Mouse (Mus musculus) lung, postnatal 14 days (tissue): ENCODE results near the gene Hist4h4.
A peak's percentile ranks its signal among the peaks of the same experiment; 100 is the strongest.

ENCODE experiments used
- DNase-seq: peaks from one replicate; pipeline ENCODE4 v3.0.0; 2021

Gene Hist4h4

DNA sequence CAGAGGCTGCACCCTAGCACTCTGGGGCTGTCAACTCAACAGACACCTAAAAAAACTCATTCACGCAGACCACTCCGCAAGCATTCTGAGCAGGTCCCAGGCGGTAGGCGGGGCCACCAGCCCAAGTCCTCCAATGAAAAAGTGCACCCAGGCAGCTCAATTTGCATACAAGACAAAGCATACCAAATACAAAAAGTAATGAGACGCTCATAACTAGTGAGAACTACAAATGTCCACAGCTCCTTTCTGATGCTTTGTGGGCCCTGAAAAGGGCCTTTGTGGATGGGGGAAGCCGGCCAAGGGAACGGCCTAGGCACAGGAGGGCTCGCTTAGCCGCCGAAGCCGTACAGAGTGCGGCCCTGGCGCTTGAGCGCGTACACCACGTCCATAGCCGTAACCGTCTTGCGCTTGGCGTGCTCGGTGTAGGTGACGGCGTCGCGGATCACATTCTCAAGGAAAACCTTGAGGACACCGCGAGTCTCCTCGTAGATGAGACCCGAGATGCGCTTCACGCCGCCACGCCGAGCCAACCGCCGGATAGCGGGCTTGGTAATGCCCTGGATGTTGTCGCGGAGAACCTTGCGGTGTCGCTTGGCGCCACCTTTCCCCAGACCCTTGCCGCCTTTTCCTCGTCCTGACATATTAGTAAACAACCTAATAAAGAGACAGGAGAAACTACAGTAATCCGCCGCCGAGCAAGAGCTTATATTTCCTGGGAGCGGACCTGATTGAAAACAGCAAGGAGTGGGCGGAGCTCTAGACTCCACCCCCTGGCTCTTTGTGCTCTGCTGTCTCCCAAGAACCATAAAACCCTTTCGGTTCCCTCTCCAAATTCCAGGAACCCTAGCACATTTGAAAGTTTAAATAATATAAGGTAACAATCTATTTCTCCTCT lies at the start of gene Hist4h4:
TSS of gene Hist4h4 (minus strand) at position 677 of the 895 bp plus-strand sequence.
- DNase-seq: peak; percentile 98

DNA sequence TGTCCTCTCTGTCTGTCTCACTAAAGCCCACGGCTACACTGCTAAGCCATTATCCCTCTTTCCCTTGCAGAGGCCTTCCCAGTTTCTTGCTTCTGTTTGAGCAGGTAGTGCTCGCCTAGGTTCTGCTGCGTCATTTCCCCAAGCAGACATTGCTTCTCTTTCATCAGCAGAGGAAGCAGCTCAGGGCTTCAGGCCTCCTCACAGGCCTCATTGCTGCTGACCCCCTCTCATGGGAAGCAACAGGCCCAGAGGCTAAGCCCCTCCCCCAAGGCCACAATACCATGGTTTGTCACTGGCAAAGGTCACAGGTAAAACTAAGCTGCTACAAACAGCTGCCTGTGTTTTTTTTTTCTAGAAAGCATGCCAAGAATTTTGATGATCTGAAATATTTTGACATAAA lies 48.5 kb upstream of the Hist4h4 start:
- no peak for DNase-seq

DNA sequence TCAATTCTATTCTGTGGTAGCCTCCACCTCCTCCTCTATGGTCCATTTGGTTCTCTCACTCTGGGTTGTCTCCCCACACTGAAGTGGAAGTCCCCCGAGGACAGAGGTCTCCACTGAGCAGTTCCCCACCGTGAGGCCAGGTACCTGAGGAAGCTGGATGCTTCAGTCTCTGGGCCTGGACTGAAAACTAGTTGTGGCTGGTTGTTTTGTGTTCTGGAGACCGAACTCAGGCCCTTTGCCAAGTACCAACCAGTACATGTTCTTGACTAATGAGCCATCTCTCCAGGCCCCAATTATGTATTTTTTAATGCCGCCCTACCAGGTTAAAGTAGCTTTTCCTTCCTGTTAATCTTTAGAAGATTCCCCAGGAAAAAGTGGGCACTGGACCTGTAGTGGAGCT lies 48.1 kb upstream of the Hist4h4 start:
- no peak for DNase-seq

DNA sequence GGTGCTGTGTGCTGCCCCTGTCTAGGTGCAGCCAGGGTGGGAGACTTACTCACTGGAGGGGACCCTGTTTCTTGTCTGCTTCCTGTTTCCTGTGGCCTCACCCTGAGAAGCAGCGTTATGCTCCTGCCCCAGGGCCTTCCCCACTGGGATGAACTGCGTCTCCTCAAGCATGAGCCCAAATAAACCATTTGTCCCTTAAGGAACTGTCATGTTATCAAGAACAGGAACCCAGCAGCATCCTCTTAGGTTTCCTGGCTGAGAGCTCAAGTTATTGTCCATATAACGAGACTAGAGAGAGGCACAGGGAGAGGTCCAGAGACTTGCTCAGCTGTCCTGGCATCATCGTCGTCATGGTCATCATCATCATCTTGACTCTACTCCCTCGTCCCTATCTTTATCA lies 46.1 kb upstream of the Hist4h4 start:
- no peak for DNase-seq

DNA sequence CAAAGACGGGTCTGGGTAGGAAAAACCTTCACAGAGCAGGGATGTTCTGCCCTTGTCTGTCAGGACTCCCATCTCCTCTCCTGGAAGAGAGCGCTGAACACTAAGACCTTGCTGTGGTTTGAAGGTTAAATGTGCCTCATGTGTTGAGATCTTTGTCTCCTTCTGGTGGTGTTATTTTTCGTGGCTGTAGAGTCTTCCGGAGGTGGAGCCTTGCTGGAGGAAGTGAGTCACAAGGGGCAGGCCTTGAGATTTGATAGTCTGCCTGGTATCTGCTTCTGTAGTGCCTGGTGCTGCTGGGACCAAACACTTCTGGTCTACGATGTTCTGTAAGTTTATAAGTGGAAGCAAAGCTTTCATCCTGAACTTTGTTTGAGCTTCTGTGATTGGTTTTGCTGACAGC lies 44.8 kb upstream of the Hist4h4 start:
- no peak for DNase-seq

DNA sequence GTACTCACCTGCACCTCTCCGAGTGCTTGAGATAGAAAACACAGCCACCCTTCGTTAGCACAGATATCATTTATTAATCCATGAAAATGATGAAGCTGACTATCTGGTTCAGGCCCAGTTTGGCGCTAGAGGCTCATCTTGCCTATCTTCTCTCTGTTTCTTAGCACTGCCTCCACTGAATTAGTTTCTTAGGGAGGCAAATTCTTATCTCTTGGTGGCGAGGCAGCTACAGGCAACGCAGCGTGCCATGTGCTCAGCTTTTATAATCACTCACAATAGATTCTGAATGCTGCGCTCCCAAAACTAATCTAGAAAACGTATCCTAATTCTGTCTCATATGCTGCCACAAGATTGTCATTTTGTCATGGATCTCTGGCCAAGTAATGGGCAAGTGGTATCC lies 44.2 kb upstream of the Hist4h4 start:
- DNase-seq: no peak

DNA sequence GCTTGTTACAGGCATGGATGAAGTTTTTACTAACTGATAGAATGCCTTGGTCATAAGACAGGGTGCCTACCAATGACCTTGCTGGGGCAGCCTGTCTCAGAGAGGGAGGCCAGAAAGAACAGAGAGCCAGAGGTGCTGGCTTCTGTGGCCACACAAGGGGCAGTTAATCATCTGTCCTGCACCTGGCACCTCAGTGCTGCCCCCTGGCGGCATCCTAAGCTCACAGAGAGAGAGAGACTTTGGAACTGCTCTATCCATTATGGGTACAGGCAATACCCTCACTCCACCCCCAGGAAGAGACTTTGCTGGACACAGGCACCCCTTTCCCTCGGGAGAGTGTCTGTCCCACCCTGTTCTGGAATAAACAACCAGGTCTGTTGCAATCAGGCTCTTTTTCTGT lies 43.6 kb upstream of the Hist4h4 start:
- DNase-seq: peak; percentile 67

DNA sequence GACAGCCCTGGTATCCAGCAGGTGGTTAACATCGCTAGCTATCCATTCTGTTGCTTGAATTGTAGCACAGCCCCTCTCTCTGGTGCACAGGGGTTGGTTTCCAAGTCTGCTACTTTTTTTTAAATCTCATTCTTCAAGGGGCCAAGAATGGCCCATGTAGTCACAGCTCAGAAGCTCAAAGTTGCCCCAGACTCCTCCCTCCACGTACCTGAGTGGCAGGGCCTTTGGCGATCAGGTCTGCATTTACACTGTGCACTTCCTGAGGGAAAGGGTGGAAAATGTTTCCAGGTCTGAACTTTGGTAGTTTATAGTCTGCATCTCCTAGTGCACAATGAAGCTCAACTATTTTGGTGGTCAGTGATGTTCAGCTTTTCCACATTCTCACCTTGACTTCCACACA lies 43.1 kb upstream of the Hist4h4 start:
- no peak for DNase-seq

DNA sequence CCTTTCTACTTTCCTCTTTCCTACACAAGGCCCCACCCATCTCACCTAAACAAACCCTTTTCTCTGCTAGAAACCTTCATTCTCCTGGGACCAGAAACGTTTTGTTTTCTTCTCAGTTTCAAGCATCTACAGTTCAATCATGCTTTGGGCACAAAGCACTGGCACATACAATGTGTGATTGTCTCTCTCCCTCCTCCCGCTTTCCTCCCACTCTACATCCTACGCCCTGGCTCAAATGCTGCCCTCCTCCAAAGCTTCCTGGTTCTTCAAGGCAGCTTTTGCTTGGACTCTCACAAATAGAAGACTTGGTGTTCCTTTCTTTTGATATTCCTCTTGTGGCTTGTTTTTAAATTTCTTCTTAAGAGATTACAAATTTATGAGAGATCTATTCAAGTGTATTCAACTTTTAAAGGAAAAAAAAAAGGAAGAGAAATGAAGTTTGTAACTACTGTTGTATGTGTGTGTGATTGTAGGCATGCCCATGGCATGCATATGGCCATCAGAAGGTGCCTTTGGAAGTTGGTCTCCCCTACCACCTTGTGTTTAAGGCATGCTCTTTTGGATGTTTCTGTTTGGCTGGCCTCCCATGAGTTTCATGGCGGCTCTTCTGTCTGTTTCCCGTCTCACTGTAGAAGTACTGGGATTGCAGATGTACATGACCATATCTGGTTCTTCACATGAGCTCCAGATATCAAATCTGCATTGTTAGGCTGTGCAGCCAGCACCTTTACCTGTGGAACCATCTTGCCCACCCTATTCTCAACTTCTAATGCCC lies 41.7 kb upstream of the Hist4h4 start:
- no peak for DNase-seq

DNA sequence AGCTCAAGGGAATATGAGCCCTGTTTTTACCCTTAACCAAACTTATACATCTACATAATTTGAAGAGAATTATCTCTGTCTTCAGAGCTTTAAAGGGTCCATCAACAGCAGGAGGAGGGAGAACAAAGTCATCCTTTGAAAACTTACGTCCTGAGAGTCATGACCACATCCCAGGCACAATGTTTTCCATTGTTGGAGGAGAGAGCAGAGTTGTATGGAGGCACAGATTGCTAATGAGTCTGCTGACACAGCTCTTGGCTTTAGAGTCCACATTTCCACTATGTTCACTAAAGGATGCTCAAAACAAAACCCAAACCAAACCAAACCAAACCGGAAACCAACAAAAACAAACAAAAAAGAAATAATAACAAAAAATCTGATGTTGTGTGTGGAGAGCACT lies 40.7 kb upstream of the Hist4h4 start:
- no peak for DNase-seq

DNA sequence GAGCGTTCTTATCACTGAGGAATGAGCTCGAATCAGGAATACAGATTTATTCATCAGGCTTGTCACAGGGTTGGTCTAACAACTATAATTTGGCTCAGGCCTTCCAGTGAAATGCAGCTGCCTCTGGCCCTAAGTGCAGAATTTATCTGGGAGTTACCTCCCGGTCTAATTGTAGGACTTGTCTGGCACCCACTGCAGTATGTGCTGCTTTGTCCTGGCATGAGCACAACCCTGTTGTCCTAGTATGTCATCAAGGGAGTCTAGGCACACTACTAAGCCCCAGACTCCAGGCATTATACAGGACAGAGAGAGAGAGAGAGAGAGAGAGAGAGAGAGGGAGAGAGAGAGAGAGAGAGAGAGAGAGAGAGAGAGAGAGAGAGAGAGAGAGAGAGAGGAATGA lies 33.1 kb upstream of the Hist4h4 start:
- DNase-seq: no peak

DNA sequence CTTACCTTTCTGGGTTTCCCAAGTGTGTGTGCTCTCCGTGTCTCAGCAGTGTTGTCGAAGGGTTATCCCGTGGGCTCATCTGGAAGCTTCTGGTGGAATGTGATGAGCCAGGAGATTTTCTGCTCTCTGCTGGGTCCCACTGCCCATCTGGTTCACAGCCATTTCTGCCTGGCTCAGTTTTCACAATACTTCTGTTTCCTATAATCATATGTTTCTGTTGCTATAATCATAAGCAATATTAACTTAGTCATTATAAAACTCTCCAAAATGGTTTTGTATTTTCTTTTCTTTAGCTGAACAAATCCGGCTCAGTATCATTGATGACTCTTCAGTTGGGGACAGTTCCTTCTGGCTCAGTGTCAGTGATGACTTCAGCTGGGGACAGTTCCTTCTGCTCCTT lies 31.1 kb upstream of the Hist4h4 start, which contains the start of gene Smco3:
TSS of gene Smco3 (minus strand) at position 101 of the 400 bp plus-strand sequence.
- no peak for DNase-seq

DNA sequence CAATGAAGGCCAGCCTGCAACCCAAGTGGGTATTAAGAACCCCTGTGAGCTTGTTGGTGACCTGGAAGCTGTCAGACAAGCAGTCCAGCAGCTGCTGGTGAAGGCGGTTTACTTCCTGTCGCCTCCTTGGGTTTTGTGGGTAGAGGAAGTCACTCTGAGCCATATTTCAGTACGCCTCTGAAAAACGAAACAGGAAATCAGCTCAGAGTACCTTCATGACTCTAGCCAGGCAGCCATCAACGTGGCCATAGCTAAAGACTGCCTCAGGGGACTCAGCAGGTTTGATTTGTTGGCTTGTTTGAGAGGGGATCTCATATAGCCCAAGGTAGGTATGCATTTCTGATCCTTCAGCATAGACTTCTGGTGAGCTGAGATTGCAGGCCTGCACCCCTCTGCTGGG lies 27.5 kb upstream of the Hist4h4 start:
- DNase-seq: no peak

DNA sequence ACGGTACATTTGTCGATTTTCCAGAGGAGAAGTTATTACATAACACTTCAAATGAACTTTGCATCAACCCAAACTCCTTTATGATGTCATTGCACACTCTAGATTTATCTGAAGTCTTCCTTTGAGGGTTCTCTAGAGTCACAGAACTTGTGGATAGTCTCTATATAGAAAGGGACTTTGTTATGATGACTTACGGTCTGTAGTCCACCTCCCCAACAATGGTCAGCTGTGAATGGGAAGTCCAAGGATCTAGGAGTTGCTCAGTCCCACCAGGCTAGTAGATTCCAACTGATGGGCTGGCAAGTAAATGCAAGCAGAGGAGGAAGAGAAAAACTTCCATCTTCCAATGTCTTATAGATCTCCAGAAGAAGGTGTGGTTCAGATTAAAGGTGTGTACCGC lies 24.5 kb upstream of the Hist4h4 start:
- DNase-seq: no peak

DNA sequence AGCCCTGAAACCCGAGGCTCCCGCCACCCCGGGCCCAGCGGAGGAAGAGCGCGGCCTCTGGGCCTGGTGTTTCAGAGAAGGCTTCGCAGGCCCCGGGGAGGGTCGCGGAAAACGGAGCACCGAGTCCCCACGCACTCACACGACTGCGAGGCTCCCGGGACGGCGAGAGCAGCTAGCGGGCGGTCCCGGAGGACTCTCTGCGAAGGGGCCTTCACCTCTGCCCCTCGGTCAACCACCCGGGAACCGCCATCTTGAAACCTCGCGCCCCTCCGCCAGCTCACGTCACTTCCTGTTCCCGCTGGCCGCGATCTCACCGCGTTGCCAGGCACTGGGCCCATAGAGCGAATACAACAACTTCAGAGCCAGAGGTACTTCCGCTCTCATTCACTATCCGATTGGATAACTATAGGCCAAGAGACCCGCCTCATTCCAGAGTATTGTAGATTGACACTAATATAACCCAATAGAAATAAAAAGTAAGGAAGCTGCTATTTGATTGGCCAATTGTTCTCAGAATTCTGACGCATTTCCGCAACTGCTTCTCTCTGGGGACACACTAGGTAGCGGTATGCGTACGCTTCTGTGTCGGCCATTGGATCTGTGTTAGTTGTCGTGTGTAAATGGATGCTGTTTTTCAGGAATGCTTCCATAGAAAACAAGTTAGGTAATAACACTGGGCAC lies 23.8 kb upstream of the Hist4h4 start, which contains the start of gene Wbp11:
TSS of gene Wbp11 (minus strand) at position 353 of the 681 bp plus-strand sequence.
- peak; percentile 96 for DNase-seq

DNA sequence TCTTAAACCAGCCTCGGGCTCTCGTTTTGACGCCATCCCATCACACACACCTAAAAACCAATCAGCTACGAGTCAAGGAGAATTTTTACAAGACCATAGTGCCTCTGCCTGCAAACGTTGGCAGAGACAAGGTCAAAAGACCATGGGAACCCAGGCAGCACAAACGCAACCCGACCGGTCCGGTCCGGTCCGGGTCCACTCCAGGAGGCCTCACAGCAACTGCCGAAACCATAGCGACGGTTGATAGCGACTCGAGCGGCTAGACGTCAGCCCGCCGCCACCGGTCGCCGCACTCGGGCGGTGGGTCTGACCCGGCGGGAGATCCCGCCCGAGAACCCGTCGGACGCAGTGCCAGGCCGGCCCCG lies 23.3 kb upstream of the Hist4h4 start, which contains the start of gene BC049715:
TSS of gene BC049715 (plus strand) at position 111 of the 365 bp plus-strand sequence.
- peak; percentile 19 for DNase-seq

DNA sequence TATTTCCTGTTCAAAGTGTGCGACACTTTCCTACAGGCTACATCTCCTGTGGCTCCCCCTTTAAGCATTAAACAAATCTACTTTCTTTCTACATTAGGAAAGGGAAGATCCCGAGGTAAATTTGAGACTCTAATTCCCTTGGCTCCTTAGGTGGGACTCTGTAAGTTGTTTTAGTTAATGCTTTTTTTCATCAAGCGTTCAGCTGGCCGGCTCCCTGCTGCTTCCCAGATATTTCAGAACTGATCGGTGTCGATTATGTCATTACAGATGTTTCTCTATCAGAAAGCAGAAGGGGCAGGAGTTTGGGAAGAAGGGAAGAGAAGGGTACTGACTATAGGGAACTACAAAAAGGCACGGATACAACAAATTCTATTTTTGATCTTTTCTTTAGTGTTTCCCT lies 22.9 kb upstream of the Hist4h4 start:
- DNase-seq: no peak

DNA sequence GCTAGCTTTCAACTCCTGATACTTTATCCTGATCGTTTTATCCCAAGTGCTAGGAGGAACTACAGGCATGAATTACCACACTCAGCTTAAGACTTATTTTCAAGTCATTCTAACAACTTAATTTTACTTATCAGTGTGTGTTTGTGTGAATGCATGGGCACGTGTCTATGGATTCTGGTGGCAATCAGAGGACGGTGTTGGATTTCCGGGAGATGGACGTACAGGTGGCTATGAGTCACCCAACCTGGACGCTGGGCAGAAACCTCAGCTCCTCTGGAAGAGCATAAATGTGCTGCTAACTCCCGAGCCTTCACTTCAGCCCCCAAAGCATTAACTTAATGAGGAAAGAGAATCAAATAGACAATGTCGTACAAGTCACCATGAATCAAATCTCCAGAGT lies 20.8 kb upstream of the Hist4h4 start:
- DNase-seq: no peak

DNA sequence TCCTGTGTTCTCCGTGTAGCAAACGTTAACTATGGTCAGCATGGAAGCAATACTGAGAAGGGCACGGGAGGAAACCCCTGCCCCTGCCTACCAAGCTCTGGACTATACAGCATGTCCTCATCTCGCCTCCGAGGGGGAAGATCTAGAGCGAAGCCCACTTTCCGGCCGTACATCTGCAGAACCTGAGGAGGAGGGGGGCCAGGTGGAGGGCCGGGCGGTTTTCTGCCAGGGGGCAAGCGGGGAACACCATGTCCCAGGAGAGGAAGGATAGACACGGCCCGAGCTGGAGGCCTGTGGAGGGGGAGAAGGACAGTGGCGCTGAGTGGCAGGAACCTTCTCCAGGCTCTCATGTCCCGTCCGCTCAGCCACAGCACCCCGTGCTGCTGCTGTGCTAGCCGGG lies 16.9 kb upstream of the Hist4h4 start:
- DNase-seq: no peak

DNA sequence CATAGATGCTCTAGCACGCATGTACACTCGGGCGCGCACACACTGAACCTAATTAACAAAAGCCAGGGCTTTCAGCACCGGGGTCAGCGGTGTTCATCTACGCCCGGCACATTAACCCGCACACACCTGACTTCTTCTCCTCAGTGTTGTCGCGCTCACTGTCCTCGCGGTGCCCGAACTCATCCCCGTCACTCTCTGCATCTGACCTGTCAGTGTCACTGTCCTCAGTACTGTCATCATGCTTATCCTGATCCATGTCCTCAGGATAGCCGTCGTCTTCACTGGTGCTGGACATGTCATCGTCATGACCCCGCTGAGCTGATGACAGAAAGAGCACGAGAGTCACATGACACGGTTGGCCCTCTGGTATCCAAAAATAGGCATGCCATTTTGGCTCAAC lies 16.2 kb upstream of the Hist4h4 start:
- DNase-seq: no peak

DNA sequence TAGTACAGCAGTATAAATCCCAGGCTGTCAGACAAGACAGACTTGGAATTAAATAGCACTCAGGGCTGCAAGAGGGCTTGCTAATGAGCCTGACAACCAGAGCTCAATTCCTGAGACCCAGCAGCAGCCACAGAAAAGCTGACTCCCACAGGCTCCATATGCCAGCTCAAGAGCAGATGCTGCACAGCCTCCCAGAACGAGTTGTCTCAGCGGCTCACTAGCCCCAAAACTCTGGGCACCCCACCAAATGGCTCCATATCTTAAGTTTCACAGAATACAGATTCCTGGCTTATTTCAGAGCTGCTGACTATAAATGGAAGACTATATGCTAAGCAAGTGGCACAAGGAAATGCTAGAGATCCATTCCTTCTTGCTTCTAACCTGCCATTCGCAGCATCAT lies 13.3 kb upstream of the Hist4h4 start:
- DNase-seq: no peak

DNA sequence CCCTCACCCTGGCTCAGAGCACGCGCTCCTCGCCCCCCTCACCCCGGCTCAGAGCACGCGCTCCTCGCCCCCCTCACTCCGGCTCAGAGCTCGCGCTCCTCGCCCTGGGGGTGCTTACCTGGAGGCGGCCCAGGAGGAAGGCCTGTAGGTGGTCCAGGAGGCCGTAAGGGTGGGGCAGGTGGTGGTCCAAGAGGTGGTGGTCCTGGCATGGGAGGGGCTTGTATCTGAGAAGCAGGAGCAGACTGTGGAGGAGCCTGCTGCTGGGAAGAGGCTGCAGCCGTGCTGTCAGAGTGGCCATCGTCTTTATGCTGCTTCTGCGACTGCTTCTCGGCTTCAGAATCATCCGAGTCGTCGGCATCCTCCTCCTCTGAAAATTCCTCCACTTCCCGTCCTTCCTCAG lies 12.6 kb upstream of the Hist4h4 start:
- no peak for DNase-seq

DNA sequence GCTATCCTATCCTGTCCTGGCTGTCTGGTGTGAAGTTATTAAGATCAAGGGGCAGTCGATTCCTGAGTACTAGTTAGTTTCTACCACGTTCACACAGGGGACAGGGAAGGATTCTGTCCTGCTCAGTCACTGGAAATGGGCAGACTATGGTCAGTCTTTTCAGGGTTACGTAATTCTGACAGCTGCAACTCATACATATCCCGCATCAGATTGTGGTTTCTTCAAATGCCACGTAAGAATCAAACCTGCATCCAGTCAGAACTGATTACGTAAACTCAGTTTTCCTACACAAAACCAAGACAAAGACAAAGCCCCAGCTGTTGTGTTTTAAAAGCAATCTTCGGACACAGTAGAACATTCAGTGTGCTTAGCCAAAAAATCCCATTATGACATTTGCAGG lies 11.2 kb upstream of the Hist4h4 start:
- DNase-seq: no peak
